Mouse (Mus musculus) E14TG2a.4 (cell line): Measurements from ENCODE around the gene Zfp84.

Source experiments
- CTCF ChIP-seq: conservative IDR thresholded peaks from 2 replicates; pipeline ENCODE4 v1.5.1; 2014; ENCODE audit warnings: low read length
- NANOG ChIP-seq: IDR thresholded peaks from 2 replicates; pipeline ENCODE4 v1.6.1; 2014; ENCODE audit warnings: borderline replicate concordance, low read length, mixed read lengths
- POU5F1 ChIP-seq: IDR thresholded peaks from 2 replicates; pipeline ENCODE4 v1.6.1; 2014; ENCODE audit warnings: low read length, borderline replicate concordance

DNA sequence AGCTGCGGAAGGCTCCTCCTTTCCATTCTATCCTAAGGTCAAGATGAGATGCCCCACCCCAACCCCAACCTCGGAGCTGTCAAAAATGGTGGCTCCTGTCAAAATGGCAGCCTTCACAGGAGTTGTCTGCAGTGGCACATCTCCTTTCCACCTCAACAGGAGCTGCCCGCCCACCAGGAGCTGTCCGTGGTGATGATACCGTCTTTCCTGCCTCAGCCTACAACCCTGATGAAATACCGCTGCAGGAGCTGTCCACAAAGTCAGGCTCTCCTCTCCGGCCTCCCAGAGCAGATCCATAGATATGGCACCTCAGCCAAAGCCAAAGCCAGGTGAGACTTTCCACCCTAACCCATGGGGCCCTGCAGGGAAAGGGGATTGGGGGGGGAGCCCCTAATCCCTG, 3.6 kb upstream of the Zfp84 start:
- TF ChIP-seq NANOG (no peak), CTCF (no peak), POU5F1 (no peak)
